Comparison of ENCODE assay signal across 9 mouse cellular contexts in genomic region chr7:119519654-119520053, GRCm38 (mm10). TPM values are rescaled to one million over a fixed set of nuclear protein-coding genes. Genes with fewer than 3 reads are reported as not detected.
A peak's percentile ranks its signal among the peaks of the same experiment; 100 is the strongest.
DNase-seq lines count a peak whose midpoint lies in the region; ATAC-seq and TF ChIP-seq lines count a peak whose summit lies in the region.
"Had no signal": no experiment of that assay in that cellular context is flagged by ENCODE, and none has a peak within 500 bp of the region (broad histone marks: within the 10 kb centered on the region; RNA-seq: fewer than 3 reads in every experiment).

No protein-coding gene starts in this region.

- no peaks in the 10 kb centered on the region for H3K4me1 ChIP-seq in midbrain, embryonic 10.5 days
- H3K4me1 ChIP-seq in midbrain, embryonic 15.5 days, result no peaks in the 10 kb centered on the region
- H3K4me1 ChIP-seq in kidney, embryonic 16.5 days (ENCODE audit: insufficient read depth, low read length), result no peaks in the 10 kb centered on the region
- H3K4me1 ChIP-seq in limb, embryonic 11.5 days (ENCODE audit: control insufficient read depth, insufficient read depth, low read length), result no peaks in the 10 kb centered on the region

- H3K9me3 ChIP-seq in midbrain, embryonic 10.5 days (replicated peaks), result no peaks in the 10 kb centered on the region
- no peaks in the 10 kb centered on the region for H3K9me3 ChIP-seq in midbrain, embryonic 15.5 days
- no peaks in the 10 kb centered on the region for H3K9me3 ChIP-seq in kidney, embryonic 16.5 days (ENCODE audit: low read length)
- H3K9me3 ChIP-seq in limb, embryonic 11.5 days (ENCODE audit: control insufficient read depth, low read length), result no peaks in the 10 kb centered on the region

- H3K27ac ChIP-seq in midbrain, embryonic 10.5 days (replicated peaks), result no peak overlapping the region
- H3K27ac ChIP-seq in midbrain, embryonic 15.5 days, result no peak overlapping the region
- H3K27ac ChIP-seq in kidney, embryonic 16.5 days (ENCODE audit: low read length), result no peak overlapping the region
- H3K27ac ChIP-seq in limb, embryonic 11.5 days (replicated peaks; ENCODE audit: low read depth, low read length), result no peak overlapping the region

- peak; percentile 68 for DNase-seq in midbrain, embryonic 10.5 days (ENCODE audit: low spot score)
- peak; percentile 49 for DNase-seq in brain, embryonic 14.5 days (ENCODE audit: low read depth)
- DNase-seq in forelimb bud, embryonic 11.5 days (ENCODE audit: low read depth, low spot score), result peak; percentile 32
- peak; percentile 79 for DNase-seq in limb, embryonic 11.5 days (ENCODE audit: low spot score)
- peak; percentile 70 for DNase-seq in ovary, postnatal 14 days (ENCODE audit: low spot score)
- DNase-seq in thymus, postnatal 4 days, result peak; percentile 66

- TF ChIP-seq POLR2A in brain, embryonic 14.5 days (IDR thresholded peaks at IDR 0.05; ENCODE audit: borderline replicate concordance, extremely low read depth, insufficient read depth, insufficient read length, poor library complexity, severe bottlenecking), result no peak

- 44% methylated on average over 5 of the region's 5 CpGs for WGBS in midbrain, embryonic 10.5 days
- WGBS in midbrain, embryonic 15.5 days, result 56% methylated on average over 5 of the region's 5 CpGs
- WGBS in kidney, embryonic 16.5 days, result 55% methylated on average over 5 of the region's 5 CpGs
- 55% methylated on average over 5 of the region's 5 CpGs for WGBS in limb, embryonic 11.5 days

- TF ChIP-seq CTCF in brain, embryonic 14.5 days (IDR thresholded peaks at IDR 0.05; ENCODE audit: borderline replicate concordance, extremely low read depth, insufficient read depth, insufficient read length), result peak; percentile 90

- no peaks in the 10 kb centered on the region for H3K27me3 ChIP-seq in midbrain, embryonic 10.5 days (ENCODE audit: low read depth, poor library complexity, severe bottlenecking)
- 0 out of 2 replicates have a peak, but pooled peaks cover 4% of the 10 kb centered on the region for H3K27me3 ChIP-seq in midbrain, embryonic 15.5 days (replicated peaks)
- no peaks in the 10 kb centered on the region for H3K27me3 ChIP-seq in kidney, embryonic 16.5 days (ENCODE audit: insufficient read depth, low read length)
- H3K27me3 ChIP-seq in limb, embryonic 11.5 days (ENCODE audit: control insufficient read depth, insufficient read depth, low read length), result no peaks in the 10 kb centered on the region

- H3K4me2 ChIP-seq in midbrain, embryonic 15.5 days, result no peak overlapping the region
- H3K4me2 ChIP-seq in kidney, embryonic 16.5 days (replicated peaks; ENCODE audit: low read depth, low read length), result no peak overlapping the region
- no peak overlapping the region for H3K4me2 ChIP-seq in limb, embryonic 11.5 days (ENCODE audit: low read depth, severe bottlenecking)

- H3K36me3 ChIP-seq in midbrain, embryonic 10.5 days, result no peaks in the 10 kb centered on the region
- H3K36me3 ChIP-seq in midbrain, embryonic 15.5 days (replicated peaks), result no peaks in the 10 kb centered on the region
- no peaks in the 10 kb centered on the region for H3K36me3 ChIP-seq in kidney, embryonic 16.5 days (ENCODE audit: insufficient read depth, low read length)
- H3K36me3 ChIP-seq in limb, embryonic 11.5 days (ENCODE audit: control insufficient read depth, insufficient read depth, low read length), result no peaks in the 10 kb centered on the region

- no peak for ATAC-seq in midbrain, embryonic 15.5 days (replicated peaks)
- ATAC-seq in kidney, embryonic 16.5 days (ENCODE audit: low FRiP score, low TSS enrichment), result peak; percentile 82
- ATAC-seq in limb, embryonic 11.5 days (ENCODE audit: insufficient number of reproducible peaks, low FRiP score, low TSS enrichment, low read depth), result no peak

- no peak overlapping the region for H3K9ac ChIP-seq in midbrain, embryonic 15.5 days
- no peak overlapping the region for H3K9ac ChIP-seq in kidney, embryonic 16.5 days (replicated peaks; ENCODE audit: low read length)
- no peak overlapping the region for H3K9ac ChIP-seq in limb, embryonic 11.5 days (ENCODE audit: low read length)

- H3K4me3 ChIP-seq in midbrain, embryonic 10.5 days, result no peak overlapping the region
- no peak overlapping the region for H3K4me3 ChIP-seq in midbrain, embryonic 15.5 days
- H3K4me3 ChIP-seq in kidney, embryonic 16.5 days (ENCODE audit: low read length), result no peak overlapping the region
- H3K4me3 ChIP-seq in limb, embryonic 11.5 days (ENCODE audit: low read depth, low read length), result no peak overlapping the region
- H3K4me3 ChIP-seq: erythroblast, embryonic 14.5 days had no signal

RNA-seq across cellular contexts. Expression of gene Acsm5, which starts 0.4 kb away (rescaled TPM):
- polyA plus RNA-seq in midbrain, embryonic 10.5 days (2016; fragmentation: Nextera tagmentation; extraction: Ambion mirVana), result not detected in 2 replicates
- 0.15 TPM in 1 of 2 replicates, not detected in the other for polyA plus RNA-seq in midbrain, embryonic 15.5 days (2015; fragmentation: Nextera tagmentation; extraction: Ambion mirVana)
- not detected in 2 replicates for polyA plus RNA-seq in brain, embryonic 14.5 days (2012; rRNA removed)
- 1.2 TPM in 2 replicates for polyA plus RNA-seq in kidney, embryonic 16.5 days (2015; fragmentation: Nextera tagmentation; extraction: Ambion mirVana)
- polyA plus RNA-seq in limb, embryonic 11.5 days (2014; fragmentation: Nextera tagmentation; extraction: Ambion mirVana), result not detected in 2 replicates
- polyA plus RNA-seq: erythroblast, embryonic 14.5 days had no signal

RNA-seq across cellular contexts. Expression of gene Pdilt, which starts 3.6 kb away (rescaled TPM):
- 0.06 TPM in 1 of 2 replicates, not detected in the other for polyA plus RNA-seq in midbrain, embryonic 10.5 days (2016; fragmentation: Nextera tagmentation; extraction: Ambion mirVana)
- polyA plus RNA-seq in midbrain, embryonic 15.5 days (2015; fragmentation: Nextera tagmentation; extraction: Ambion mirVana), result not detected in 2 replicates
- 0.22 TPM in 1 of 2 replicates, not detected in the other for polyA plus RNA-seq in brain, embryonic 14.5 days (2012; rRNA removed)
- polyA plus RNA-seq in kidney, embryonic 16.5 days (2015; fragmentation: Nextera tagmentation; extraction: Ambion mirVana), result 0.10 and 0.21 TPM in 2 replicates
- not detected in 2 replicates for polyA plus RNA-seq in limb, embryonic 11.5 days (2014; fragmentation: Nextera tagmentation; extraction: Ambion mirVana)
- polyA plus RNA-seq: erythroblast, embryonic 14.5 days had no signal

RNA-seq across cellular contexts. Expression of gene Acsm2, which starts 34.5 kb away (rescaled TPM):
- not detected in 2 replicates for polyA plus RNA-seq in midbrain, embryonic 10.5 days (2016; fragmentation: Nextera tagmentation; extraction: Ambion mirVana)
- not detected in 2 replicates for polyA plus RNA-seq in midbrain, embryonic 15.5 days (2015; fragmentation: Nextera tagmentation; extraction: Ambion mirVana)
- polyA plus RNA-seq in brain, embryonic 14.5 days (2012; rRNA removed), result not detected in 2 replicates
- polyA plus RNA-seq in kidney, embryonic 16.5 days (2015; fragmentation: Nextera tagmentation; extraction: Ambion mirVana), result 54.0 and 59.8 TPM in 2 replicates
- not detected in 2 replicates for polyA plus RNA-seq in limb, embryonic 11.5 days (2014; fragmentation: Nextera tagmentation; extraction: Ambion mirVana)
- polyA plus RNA-seq: erythroblast, embryonic 14.5 days had no signal

RNA-seq across cellular contexts. Expression of gene Umod, which starts 40.6 kb away (rescaled TPM):
- polyA plus RNA-seq in midbrain, embryonic 10.5 days (2016; fragmentation: Nextera tagmentation; extraction: Ambion mirVana), result not detected in 2 replicates
- not detected in 2 replicates for polyA plus RNA-seq in midbrain, embryonic 15.5 days (2015; fragmentation: Nextera tagmentation; extraction: Ambion mirVana)
- not detected in 2 replicates for polyA plus RNA-seq in brain, embryonic 14.5 days (2012; rRNA removed)
- 8.3 and 10.0 TPM in 2 replicates for polyA plus RNA-seq in kidney, embryonic 16.5 days (2015; fragmentation: Nextera tagmentation; extraction: Ambion mirVana)
- polyA plus RNA-seq in limb, embryonic 11.5 days (2014; fragmentation: Nextera tagmentation; extraction: Ambion mirVana), result not detected in 2 replicates
- polyA plus RNA-seq: erythroblast, embryonic 14.5 days had no signal

Comparison
In these comparisons a context has a peak if more than half of its experiments do, and no peak if none do; other contexts are left out.
1. RNA of gene Acsm2, which starts 34.5 kb away (polyA plus RNA-seq): 54.0 to 59.8 TPM in kidney, embryonic 16.5 days; not detected in midbrain, embryonic 10.5 days, not detected in midbrain, embryonic 15.5 days, not detected in brain, embryonic 14.5 days and not detected in limb, embryonic 11.5 days; every median in the first group is over 10 times any median in the second.
2. Peak in every context shown above with its lines, with median percentiles within 50 percentile points of each other: DNase-seq.